Mouse (Mus musculus): ENCODE results near the gene Slc33a1. TPM values are rescaled to one million over a fixed set of nuclear protein-coding genes. Genes with fewer than 3 reads are reported as not detected.

Gene Slc33a1
- total RNA-seq (2021): 10 to 100 TPM; 10.9 to 13.4 TPM
- polyA plus RNA-seq (2012; rRNA removed): 6.0 and 11.8 TPM in 2 replicates
- long read RNA-seq, transcript Slc33a1-201 (6 exons, 3,150 nt): major isoform, 12 of 13 reads
- long read RNA-seq, partial matches to known transcripts: 0 of 13 reads
- long read RNA-seq, other reads (novel, unspliced or antisense): 1 of 13 reads

DNA sequence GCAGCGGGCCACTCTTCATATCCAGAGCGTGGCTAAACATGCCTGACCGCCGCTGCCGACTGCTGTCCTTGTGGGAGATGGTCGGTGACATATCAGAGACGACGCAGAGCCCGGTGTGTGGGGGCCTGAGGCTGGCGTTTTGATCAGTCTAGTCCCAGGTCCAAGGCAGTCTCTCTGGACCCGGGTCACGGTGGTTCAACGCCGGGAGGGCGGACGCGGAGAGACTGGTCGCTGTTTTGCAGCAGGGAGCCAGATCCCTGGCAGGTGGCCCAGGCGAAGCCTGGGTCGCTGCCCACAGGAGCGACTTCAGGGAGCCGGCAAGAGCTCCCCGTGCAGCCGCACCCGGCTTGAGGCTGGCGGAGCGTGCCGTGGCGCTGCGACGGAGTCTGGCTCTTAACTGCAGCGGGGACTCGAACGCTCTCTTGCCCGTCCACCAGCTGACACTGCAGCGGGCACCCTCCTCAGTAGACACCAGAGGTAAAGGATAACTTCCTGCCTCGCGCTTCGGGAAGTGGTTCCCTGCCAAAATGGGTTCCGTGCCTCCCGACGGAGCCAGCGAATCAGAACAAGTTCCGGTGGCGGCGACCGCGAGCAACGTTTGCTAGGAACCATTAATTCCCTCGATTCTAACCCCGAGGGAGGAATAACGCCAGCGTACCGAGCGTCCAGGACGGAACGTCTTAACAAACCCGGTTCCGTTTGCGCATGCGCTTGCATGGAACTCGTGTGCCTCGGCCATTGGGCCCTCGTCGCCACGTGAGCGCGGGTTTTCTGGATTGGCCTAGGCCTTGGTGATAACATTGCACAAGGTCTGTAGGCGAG, at the start of gene Slc33a1:
Gene Slc33a1 (minus strand): TSS at position 669 of the 822 bp plus-strand sequence.
- peak; percentile 97 to 98 for DNase-seq
- Histone ChIP-seq H3K36me3 (ENCODE audit: control insufficient read depth, insufficient read depth, low read length) (peaks cover 10% of the 10 kb centered on the region), H3K4me1 (ENCODE audit: control insufficient read depth, insufficient read depth, low read length) (peaks cover 7% of the 10 kb centered on the region), H3K79me2 (replicated peaks; ENCODE audit: control insufficient read depth, insufficient read depth, low read length) (no peaks in the 10 kb centered on the region), H3K9ac (ENCODE audit: low read depth, low read length) (peak within 1 kb of the TSS; percentile 77), H3K27me3 (ENCODE audit: control insufficient read depth, insufficient read depth, low read length) (peaks cover 3% of the 10 kb centered on the region; the same call in 1 of the 2 replicates), H3K4me3 (peak within 1 kb of the TSS; percentile 77), H3K27ac (peak within 1 kb of the TSS; percentile 93)
- TF ChIP-seq CTCF (IDR thresholded peaks at IDR 0.05) (peak; percentile 8; the same call in 1 of the 2 replicates), EP300 (IDR thresholded peaks at IDR 0.05; ENCODE audit: insufficient read depth, low read depth, low read length) (peak; percentile 97), POLR2A (IDR thresholded peaks at IDR 0.05; ENCODE audit: insufficient read depth, low read depth, low read length) (peak; percentile 81)
- intact Hi-C loops (cut with DNase I): loop anchor here (1.0 kb wide), 2 partner anchors 12 to 35 kb away; partner anchors contain the start of genes E130311K13Rik and Gmps
- under 1% methylated on average over 69 of the region's 69 CpGs for WGBS

- DNase-seq: no peak
- no peak overlapping the region for H3K27ac ChIP-seq
- TF ChIP-seq CTCF (IDR thresholded peaks at IDR 0.05) (no peak), POLR2A (IDR thresholded peaks at IDR 0.05; ENCODE audit: insufficient read depth, low read depth, low read length) (no peak), EP300 (IDR thresholded peaks at IDR 0.05; ENCODE audit: insufficient read depth, low read depth, low read length) (no peak)
- H3K9ac ChIP-seq (ENCODE audit: low read depth, low read length): no peak overlapping the region
- intact Hi-C loops (cut with DNase I): no loop called here
- no peak overlapping the region for H3K4me3 ChIP-seq
- no peaks in the 10 kb centered on the region for H3K79me2 ChIP-seq (replicated peaks; ENCODE audit: control insufficient read depth, insufficient read depth, low read length)
- no peaks in the 10 kb centered on the region for H3K4me1 ChIP-seq (ENCODE audit: control insufficient read depth, insufficient read depth, low read length)
- 88% methylated on average over 3 of the region's 3 CpGs for WGBS
- H3K36me3 ChIP-seq (ENCODE audit: control insufficient read depth, insufficient read depth, low read length): peaks cover 11% of the 10 kb centered on the region
- no peaks in the 10 kb centered on the region for H3K27me3 ChIP-seq (ENCODE audit: control insufficient read depth, insufficient read depth, low read length)
These were observed 24.3 kb upstream of the Slc33a1 start for GRCm38 (mm10) chr3:63988722-63989440.

DNA sequence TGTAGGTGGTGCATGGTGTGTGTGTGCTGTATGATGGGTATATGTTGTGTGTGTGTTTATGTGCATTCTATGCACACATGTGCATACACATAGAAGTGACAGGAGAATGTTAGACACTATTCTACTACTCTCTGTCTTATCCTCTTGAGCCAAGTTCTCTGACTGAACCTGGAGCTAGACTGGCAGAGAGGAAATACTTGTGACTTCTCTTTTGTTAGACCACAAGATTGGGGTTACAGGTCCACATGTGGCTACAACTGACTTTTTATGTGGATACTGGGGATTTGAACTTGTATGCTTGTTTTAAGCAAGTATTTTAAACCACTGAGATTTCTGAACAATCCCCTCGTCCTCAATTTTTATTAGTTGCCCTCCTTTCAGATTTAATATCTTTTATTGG, 22.1 kb upstream of the Slc33a1 start:
- Histone ChIP-seq H3K27ac (no peak overlapping the region), H3K4me1 (ENCODE audit: control insufficient read depth, insufficient read depth, low read length) (no peaks in the 10 kb centered on the region), H3K27me3 (ENCODE audit: control insufficient read depth, insufficient read depth, low read length) (no peaks in the 10 kb centered on the region), H3K4me3 (no peak overlapping the region), H3K79me2 (replicated peaks; ENCODE audit: control insufficient read depth, insufficient read depth, low read length) (no peaks in the 10 kb centered on the region), H3K9ac (ENCODE audit: low read depth, low read length) (no peak overlapping the region), H3K36me3 (ENCODE audit: control insufficient read depth, insufficient read depth, low read length) (peaks cover 8% of the 10 kb centered on the region)
- 91% methylated on average over 1 of the region's 1 CpGs for WGBS
- TF ChIP-seq EP300 (IDR thresholded peaks at IDR 0.05; ENCODE audit: insufficient read depth, low read depth, low read length) (no peak), CTCF (IDR thresholded peaks at IDR 0.05) (no peak), POLR2A (IDR thresholded peaks at IDR 0.05; ENCODE audit: insufficient read depth, low read depth, low read length) (no peak)
- DNase-seq: no peak
- intact Hi-C loops (cut with DNase I): no loop called here

- Histone ChIP-seq H3K79me2 (replicated peaks; ENCODE audit: control insufficient read depth, insufficient read depth, low read length) (peaks cover 4% of the 10 kb centered on the region), H3K27me3 (ENCODE audit: control insufficient read depth, insufficient read depth, low read length) (no peaks in the 10 kb centered on the region), H3K27ac (no peak overlapping the region), H3K4me1 (ENCODE audit: control insufficient read depth, insufficient read depth, low read length) (peaks cover 6% of the 10 kb centered on the region), H3K36me3 (ENCODE audit: control insufficient read depth, insufficient read depth, low read length) (peaks cover 12% of the 10 kb centered on the region), H3K9ac (ENCODE audit: low read depth, low read length) (no peak overlapping the region; the same call in 1 of the 2 replicates), H3K4me3 (no peak overlapping the region)
- TF ChIP-seq EP300 (IDR thresholded peaks at IDR 0.05; ENCODE audit: insufficient read depth, low read depth, low read length) (no peak), CTCF (IDR thresholded peaks at IDR 0.05) (no peak), POLR2A (IDR thresholded peaks at IDR 0.05; ENCODE audit: insufficient read depth, low read depth, low read length) (no peak)
- intact Hi-C loops (cut with DNase I): no loop called here
- no peak for DNase-seq
- 63% methylated on average over 4 of the region's 4 CpGs for WGBS
These were observed 13.3 kb upstream of the Slc33a1 start for GRCm38 (mm10) chr3:63977895-63978294.

- peak; percentile 95 to 96 for DNase-seq
- Histone ChIP-seq H3K27ac (peak within 1 kb of the TSS; percentile 90), H3K9ac (ENCODE audit: low read depth, low read length) (peak within 1 kb of the TSS; percentile 95), H3K4me3 (peak within 1 kb of the TSS; percentile 79), H3K36me3 (ENCODE audit: control insufficient read depth, insufficient read depth, low read length) (peaks cover 11% of the 10 kb centered on the region), H3K79me2 (replicated peaks; ENCODE audit: control insufficient read depth, insufficient read depth, low read length) (peaks cover 4% of the 10 kb centered on the region), H3K27me3 (ENCODE audit: control insufficient read depth, insufficient read depth, low read length) (no peaks in the 10 kb centered on the region), H3K4me1 (ENCODE audit: control insufficient read depth, insufficient read depth, low read length) (peaks cover 6% of the 10 kb centered on the region)
- peak; percentile 86 for TF ChIP-seq POLR2A (IDR thresholded peaks at IDR 0.05; ENCODE audit: insufficient read depth, low read depth, low read length)
- TF ChIP-seq EP300 (IDR thresholded peaks at IDR 0.05; ENCODE audit: insufficient read depth, low read depth, low read length): no peak
- under 1% methylated on average over 67 of the region's 67 CpGs for WGBS
- intact Hi-C loops (cut with DNase I): loop anchor here (1.0 kb wide), 2 partner anchors 12 to 47 kb away; partner anchors contain the start of genes E130311K13Rik and Slc33a1
These were observed 11.7 kb upstream of the Slc33a1 start, which contains the start of gene Gmps for GRCm38 (mm10) chr3:63975955-63976908. Gmps (plus strand) TSS chr3:63976106.

Measured in heart, adult 2 months (tissue).